Mouse (Mus musculus) liver, embryonic 12.5 days (tissue): ENCODE results near the gene Gnl3l. TPM values are rescaled to one million over a fixed set of nuclear protein-coding genes. Genes with fewer than 3 reads are reported as not detected.

Source experiments
- ATAC-seq: fragments of 200-750 bp; cut with Nextera tagmentation; 2 replicates; pipeline ENCODE4 v1.8.0; 2017; ENCODE audit warnings: moderate number of reproducible peaks, mild to moderate bottlenecking, moderate library complexity
- H3K27ac ChIP-seq: fragments of 300-500 bp; sonication (generic); 2 replicates; pipeline ENCODE4 v1.5.1; 2016; ENCODE audit warnings: mild to moderate bottlenecking
- H3K27me3 ChIP-seq: fragments of 300-500 bp; sonication (generic); replicated peaks from 2 replicates; pipeline ENCODE4 v1.6.1; 2016; ENCODE audit warnings: mild to moderate bottlenecking, moderate library complexity
- H3K36me3 ChIP-seq: fragments of 300-500 bp; sonication (generic); 2 replicates; pipeline ENCODE4 v1.6.1; 2016; ENCODE audit warnings: mild to moderate bottlenecking, moderate library complexity
- H3K4me1 ChIP-seq: fragments of 300-500 bp; sonication (generic); 2 replicates; pipeline ENCODE4 v1.6.1; 2016
- H3K4me2 ChIP-seq: fragments of 300-500 bp; sonication (generic); 2 replicates; pipeline ENCODE4 v1.6.1; 2016; ENCODE audit warnings: mild to moderate bottlenecking, moderate library complexity
- H3K4me3 ChIP-seq: fragments of 300-500 bp; sonication (generic); 2 replicates; pipeline ENCODE4 v1.5.1; 2016; ENCODE audit warnings: mild to moderate bottlenecking, moderate library complexity
- H3K9ac ChIP-seq: fragments of 300-500 bp; sonication (generic); 2 replicates; pipeline ENCODE4 v1.6.1; 2016; ENCODE audit warnings: mild to moderate bottlenecking, moderate library complexity
- H3K9me3 ChIP-seq: fragments of 300-500 bp; sonication (generic); replicated peaks from 2 replicates; pipeline ENCODE4 v1.6.1; 2016; ENCODE audit warnings: mild to moderate bottlenecking, moderate library complexity
- WGBS: fragments of 180-500 bp; shearing (Covaris S2); methylation state at CpG from one replicate; pipeline ENCODE4 v1.1.7; 2016; ENCODE audit not compliant: insufficient replicate concordance; 5-methylcytosine and 5-hydroxymethylcytosine counted together
- polyA plus RNA-seq: library from polyadenylated mRNA; unstranded; fragments of >200 nt; fragmentation: Nextera tagmentation; extraction: Ambion mirVana; gene quantifications from 2 replicates; pipeline ENCODE4 v1.2.1, GENCODE M21; 2016

The Gnl3l gene
- polyA plus RNA-seq = 21.2 and 21.3 TPM in 2 replicates

GRCm38 (mm10) chrX:151016938-151017877, at the start of gene Gnl3l:
Gene Gnl3l (minus strand): TSS chrX:151017322.
- peak within 1 kb of the TSS; percentile 57 for H3K9ac ChIP-seq
- H3K4me1 ChIP-seq = peaks cover 22% of the 10 kb centered on the region
- H3K36me3 ChIP-seq = peaks cover 10% of the 10 kb centered on the region; the same call in 1 of the 2 replicates
- 10% methylated on average over 42 of the region's 43 CpGs for WGBS
- H3K9me3 ChIP-seq = no peaks in the 10 kb centered on the region
- peak within 1 kb of the TSS; percentile 68 for H3K4me2 ChIP-seq
- no peaks in the 10 kb centered on the region for H3K27me3 ChIP-seq
- ATAC-seq = peak; percentile 97
- H3K4me3 ChIP-seq = peak within 1 kb of the TSS; percentile 63
- H3K27ac ChIP-seq = peak within 1 kb of the TSS; percentile 61

GRCm38 (mm10) chrX:151066071-151066666, 49.0 kb upstream of the Gnl3l start:
- 76% methylated on average over 7 of the region's 7 CpGs for WGBS
- no peak for ATAC-seq
- Histone ChIP-seq H3K4me2 (no peak overlapping the region), H3K9me3 (no peaks in the 10 kb centered on the region), H3K27ac (no peak overlapping the region), H3K36me3 (peaks cover 6% of the 10 kb centered on the region; the same call in 1 of the 2 replicates), H3K27me3 (peaks cover 3% of the 10 kb centered on the region; the same call in 1 of the 2 replicates), H3K4me3 (no peak overlapping the region), H3K4me1 (no peaks in the 10 kb centered on the region), H3K9ac (no peak overlapping the region)

DNA sequence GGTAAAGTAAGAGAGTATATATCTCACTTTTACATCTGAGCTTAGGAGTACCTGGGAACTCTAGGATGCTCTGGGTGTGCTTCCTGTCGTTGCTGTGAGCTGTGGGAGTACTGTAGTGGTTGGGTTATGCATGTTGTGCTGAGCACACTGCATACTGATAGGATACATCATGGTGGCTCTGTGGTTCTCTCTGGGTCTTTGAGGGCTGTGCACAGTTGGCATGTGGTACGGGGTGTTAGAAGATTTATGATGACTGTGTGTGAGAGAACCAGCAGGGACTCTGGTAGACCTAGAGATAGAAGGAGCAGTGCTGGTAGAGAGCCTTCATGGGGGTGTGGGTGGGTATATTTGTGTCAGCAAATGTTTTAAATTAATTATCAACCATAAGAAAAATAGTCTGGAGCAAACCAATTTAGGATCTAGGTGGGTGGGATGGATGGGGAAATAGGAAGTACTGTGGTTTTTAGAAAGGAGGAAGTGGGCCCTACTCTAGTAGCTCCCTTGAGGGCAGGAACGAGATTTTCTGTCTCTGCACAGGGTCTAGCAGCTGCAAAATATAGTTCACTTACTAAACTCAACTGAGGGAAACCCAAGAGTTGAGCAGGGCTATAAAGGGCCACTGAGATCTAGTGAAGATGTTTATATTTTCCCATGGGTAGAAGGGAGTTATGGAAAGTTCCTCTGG, 44.6 kb upstream of the Gnl3l start:
- WGBS = 39% methylated on average over 3 of the region's 3 CpGs
- H3K4me2 ChIP-seq = no peak overlapping the region
- peaks cover 3% of the 10 kb centered on the region; the same call in 1 of the 2 replicates for H3K27me3 ChIP-seq
- H3K27ac ChIP-seq = no peak overlapping the region
- no peaks in the 10 kb centered on the region for H3K36me3 ChIP-seq
- H3K9me3 ChIP-seq = no peaks in the 10 kb centered on the region
- H3K9ac ChIP-seq = no peak overlapping the region
- no peak for ATAC-seq
- no peak overlapping the region for H3K4me3 ChIP-seq
- no peaks in the 10 kb centered on the region for H3K4me1 ChIP-seq

- no peak for ATAC-seq
- WGBS = 75% methylated on average over 1 of the region's 1 CpGs
- Histone ChIP-seq H3K9me3 (no peaks in the 10 kb centered on the region), H3K27ac (no peak overlapping the region), H3K4me2 (no peak overlapping the region), H3K36me3 (no peaks in the 10 kb centered on the region), H3K9ac (no peak overlapping the region), H3K27me3 (peaks cover 3% of the 10 kb centered on the region; the same call in 1 of the 2 replicates), H3K4me3 (no peak overlapping the region), H3K4me1 (no peaks in the 10 kb centered on the region)
Measured at GRCm38 (mm10) chrX:151059346-151059745, 42.2 kb upstream of the Gnl3l start.

GRCm38 (mm10) chrX:151055559-151055958, 38.4 kb upstream of the Gnl3l start:
- WGBS = 26% methylated on average over 1 of the region's 1 CpGs
- peak; percentile 42 for ATAC-seq

GRCm38 (mm10) chrX:151054489-151054888, 37.4 kb upstream of the Gnl3l start:
- 86% methylated on average over 4 of the region's 6 CpGs for WGBS
- Histone ChIP-seq H3K4me1 (no peaks in the 10 kb centered on the region), H3K4me3 (no peak overlapping the region), H3K9ac (no peak overlapping the region), H3K27ac (no peak overlapping the region), H3K36me3 (no peaks in the 10 kb centered on the region), H3K4me2 (no peak overlapping the region), H3K27me3 (peaks cover under 1% of the 10 kb centered on the region), H3K9me3 (no peaks in the 10 kb centered on the region)
- ATAC-seq = no peak

More at GRCm38 (mm10) chrX:151055559-151055958, 38.4 kb upstream of the Gnl3l start:
- H3K27ac ChIP-seq = no peak overlapping the region
- no peaks in the 10 kb centered on the region for H3K36me3 ChIP-seq
- no peaks in the 10 kb centered on the region for H3K9me3 ChIP-seq
- H3K4me3 ChIP-seq = no peak overlapping the region
- no peak overlapping the region for H3K9ac ChIP-seq
- no peak overlapping the region for H3K4me2 ChIP-seq
- no peaks in the 10 kb centered on the region; the same call in 1 of the 2 replicates for H3K27me3 ChIP-seq
- no peaks in the 10 kb centered on the region for H3K4me1 ChIP-seq

GRCm38 (mm10) chrX:151050337-151050736, 33.2 kb upstream of the Gnl3l start:
- no peaks in the 10 kb centered on the region for H3K36me3 ChIP-seq
- H3K4me1 ChIP-seq = no peaks in the 10 kb centered on the region
- no peak overlapping the region for H3K4me2 ChIP-seq
- H3K9ac ChIP-seq = no peak overlapping the region
- WGBS = 62% methylated on average over 7 of the region's 7 CpGs
- no peak for ATAC-seq
- H3K27ac ChIP-seq = no peak overlapping the region
- H3K4me3 ChIP-seq = no peak overlapping the region
- H3K27me3 ChIP-seq = peaks cover 42% of the 10 kb centered on the region
- no peaks in the 10 kb centered on the region for H3K9me3 ChIP-seq

DNA sequence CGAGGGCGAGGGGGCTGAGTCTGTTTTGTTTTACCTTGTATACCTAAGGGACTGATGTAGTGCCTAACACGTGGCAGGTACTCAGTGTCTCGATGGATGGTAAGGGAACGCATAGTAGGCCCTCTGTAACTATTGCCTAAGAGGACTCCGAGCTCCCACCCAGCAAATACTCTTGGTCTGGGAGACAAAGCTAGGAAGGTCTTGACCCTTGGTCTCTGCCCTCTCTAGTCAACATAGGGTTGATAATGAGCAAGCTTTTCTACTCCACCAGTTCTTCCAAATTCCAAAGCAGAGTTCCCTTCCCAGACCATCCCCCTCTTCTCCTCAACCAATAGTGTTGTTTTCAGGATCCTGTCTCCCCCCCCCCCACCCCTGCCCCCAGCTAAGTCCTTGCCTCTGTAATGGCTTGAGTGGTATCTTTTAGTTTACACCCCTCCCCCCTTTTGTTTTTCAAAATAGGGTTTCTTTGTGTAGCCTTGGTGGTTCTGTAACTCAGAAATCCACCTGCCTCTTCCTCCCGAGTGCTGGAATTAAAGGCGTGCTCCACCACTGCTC, 32.6 kb upstream of the Gnl3l start:
- H3K4me2 ChIP-seq = peak overlapping the region; percentile 70; the same call in 1 of the 2 replicates
- 0 out of 2 replicates have a peak, but pooled peaks have one; percentile 34 for ATAC-seq
- peaks cover 48% of the 10 kb centered on the region for H3K27me3 ChIP-seq
- H3K4me3 ChIP-seq = no peak overlapping the region
- WGBS = 53% methylated on average over 8 of the region's 8 CpGs
- H3K9me3 ChIP-seq = no peaks in the 10 kb centered on the region
- H3K9ac ChIP-seq = no peak overlapping the region
- H3K36me3 ChIP-seq = no peaks in the 10 kb centered on the region
- H3K27ac ChIP-seq = no peak overlapping the region
- no peaks in the 10 kb centered on the region for H3K4me1 ChIP-seq

- no peaks in the 10 kb centered on the region for H3K36me3 ChIP-seq
- 11% methylated on average over 56 of the region's 56 CpGs for WGBS
Measured at GRCm38 (mm10) chrX:151047431-151048058, 30.4 kb upstream of the Gnl3l start.

DNA sequence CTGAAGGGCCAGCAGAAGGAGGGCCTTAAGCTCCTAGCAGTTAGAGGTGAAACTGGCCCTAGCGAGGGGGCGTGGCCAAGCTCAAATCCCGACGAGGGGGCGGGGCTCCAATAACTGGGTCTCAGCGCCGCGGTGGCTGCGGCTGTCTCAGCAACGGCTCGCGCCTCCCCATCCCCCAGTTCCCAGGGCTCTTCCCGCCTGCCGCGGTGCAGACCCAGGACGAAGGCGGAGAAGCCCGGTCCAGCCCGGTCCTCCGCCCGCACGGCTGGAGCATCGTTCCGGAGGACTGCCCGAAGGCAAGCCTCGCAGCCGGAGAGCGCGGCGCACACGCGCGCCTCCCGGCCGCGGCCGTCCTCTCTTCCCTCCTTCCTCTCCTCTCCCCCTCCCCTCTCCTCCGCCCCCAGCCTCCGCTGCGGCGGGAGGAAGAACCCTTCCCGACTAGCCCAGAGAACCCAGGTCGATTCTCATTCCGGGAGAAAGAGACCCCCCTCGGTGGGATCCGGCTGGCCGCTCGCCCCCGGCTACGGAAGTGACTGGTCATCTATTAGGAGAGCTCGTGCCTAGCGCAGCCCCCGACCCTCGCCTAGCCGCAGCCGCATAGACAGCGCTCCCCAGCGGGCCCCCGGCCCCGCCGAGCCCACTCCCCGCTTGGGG, 29.8 kb upstream of the Gnl3l start:
- Histone ChIP-seq H3K4me3 (peak overlapping the region; percentile 57), H3K4me2 (peak overlapping the region; percentile 70), H3K9me3 (no peaks in the 10 kb centered on the region), H3K9ac (peak overlapping the region; percentile 59), H3K27ac (peak overlapping the region; percentile 51; the same call in 1 of the 2 replicates), H3K36me3 (no peaks in the 10 kb centered on the region), H3K4me1 (no peaks in the 10 kb centered on the region), H3K27me3 (peaks cover 52% of the 10 kb centered on the region)
- 9% methylated on average over 55 of the region's 62 CpGs for WGBS
- peak; percentile 59 for ATAC-seq

More at GRCm38 (mm10) chrX:151047431-151048058, 30.4 kb upstream of the Gnl3l start:
- H3K4me2 ChIP-seq = peak overlapping the region; percentile 70
- peaks cover 52% of the 10 kb centered on the region for H3K27me3 ChIP-seq
- H3K4me3 ChIP-seq = peak overlapping the region; percentile 57
- peak overlapping the region; percentile 59 for H3K9ac ChIP-seq
- no peaks in the 10 kb centered on the region for H3K4me1 ChIP-seq
- no peak for ATAC-seq
- H3K27ac ChIP-seq = 0 out of 2 replicates have a peak overlapping the region, but pooled peaks have one; percentile 51
- no peaks in the 10 kb centered on the region for H3K9me3 ChIP-seq
